Mouse (Mus musculus) limb, embryonic 13.5 days (tissue): ENCODE measurements around the gene Zfp212. TPM values are rescaled to one million over a fixed set of nuclear protein-coding genes. Genes with fewer than 3 reads are reported as not detected.
"Not testable (repeated sequence)": the region's sequence is repeated elsewhere in the genome, so short reads cannot be mapped to it uniquely, and the experiment has no call there.

Experiments
- ATAC-seq: fragments of 200-750 bp; cut with Nextera tagmentation; 2 replicates; pipeline ENCODE4 v1.8.0; 2017; ENCODE audit warnings: low read depth, moderate number of reproducible peaks, moderate TSS enrichment; ENCODE audit not compliant: low FRiP score
- H3K27ac ChIP-seq: fragments of 300-500 bp; sonication (generic); 2 replicates; pipeline ENCODE4 v1.5.1; 2015; ENCODE audit warnings: inconsistent platforms, mild to moderate bottlenecking, moderate library complexity
- H3K27me3 ChIP-seq: fragments of 300-500 bp; sonication (generic); 2 replicates; pipeline ENCODE4 v1.6.1; 2015; ENCODE audit warnings: mild to moderate bottlenecking, inconsistent platforms
- H3K36me3 ChIP-seq: fragments of 300-500 bp; sonication (generic); 2 replicates; pipeline ENCODE4 v1.6.1; 2015; ENCODE audit warnings: inconsistent platforms, mild to moderate bottlenecking, moderate library complexity
- H3K4me1 ChIP-seq: fragments of 300-500 bp; sonication (generic); 2 replicates; pipeline ENCODE4 v1.6.1; 2015; ENCODE audit warnings: inconsistent platforms
- H3K4me2 ChIP-seq: fragments of 300-500 bp; sonication (generic); replicated peaks from 2 replicates; pipeline ENCODE4 v1.6.1; 2015; ENCODE audit warnings: inconsistent platforms, mild to moderate bottlenecking, moderate library complexity
- H3K4me3 ChIP-seq: fragments of 300-500 bp; sonication (generic); 2 replicates; pipeline ENCODE4 v1.5.1; 2015; ENCODE audit warnings: moderate library complexity, mild to moderate bottlenecking, inconsistent platforms
- H3K9ac ChIP-seq: fragments of 300-500 bp; sonication (generic); 2 replicates; pipeline ENCODE4 v1.6.1; 2015; ENCODE audit warnings: mild to moderate bottlenecking, inconsistent platforms
- H3K9me3 ChIP-seq: fragments of 300-500 bp; sonication (generic); 2 replicates; pipeline ENCODE4 v1.6.1; 2016; ENCODE audit warnings: inconsistent platforms
- WGBS: fragments of 180-500 bp; shearing (Covaris S2); methylation state at CpG from one replicate; pipeline ENCODE4 v1.1.7; 2015; 5-methylcytosine and 5-hydroxymethylcytosine counted together
- polyA plus RNA-seq: library from polyadenylated mRNA; unstranded; fragments of >200 nt; fragmentation: Nextera tagmentation; extraction: Ambion mirVana; gene quantifications from 2 replicates; pipeline ENCODE4 v1.2.1, GENCODE M21; 2015

The Zfp212 gene
- polyA plus RNA-seq, 1 experiment from 2014 or later, result 23.2 TPM

DNA sequence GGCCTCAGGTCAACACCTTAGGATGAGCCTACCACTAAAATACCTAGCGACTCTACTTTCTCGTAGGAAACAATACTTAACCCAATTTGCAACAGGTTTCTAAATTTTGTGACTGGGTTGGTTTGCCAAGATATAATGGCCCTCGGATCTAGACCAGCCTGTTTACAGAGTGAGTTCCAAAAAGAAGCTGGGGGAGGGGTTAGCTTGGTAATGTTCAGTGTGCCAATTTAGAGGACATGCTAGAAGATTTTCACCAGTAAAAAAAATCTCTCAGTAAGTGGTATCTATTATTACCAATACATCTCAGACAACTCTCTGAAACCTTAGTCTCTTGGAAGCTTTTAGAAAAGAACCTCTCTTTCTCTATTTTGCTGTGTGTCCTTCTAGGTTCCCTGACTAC lies 23.4 kb downstream of the Zfp212 start:
- H3K27ac ChIP-seq, result peak overlapping the region; percentile 84
- no peaks in the 10 kb centered on the region for H3K27me3 ChIP-seq
- no peaks in the 10 kb centered on the region for H3K9me3 ChIP-seq
- no peak for ATAC-seq
- WGBS, result 76% methylated on average over 3 of the region's 3 CpGs
- peak overlapping the region; percentile 81 for H3K4me2 ChIP-seq
- peaks cover 21% of the 10 kb centered on the region for H3K36me3 ChIP-seq
- peak overlapping the region; percentile 86 for H3K9ac ChIP-seq
- H3K4me1 ChIP-seq, result peaks cover 13% of the 10 kb centered on the region
- peak overlapping the region; percentile 53 for H3K4me3 ChIP-seq

DNA sequence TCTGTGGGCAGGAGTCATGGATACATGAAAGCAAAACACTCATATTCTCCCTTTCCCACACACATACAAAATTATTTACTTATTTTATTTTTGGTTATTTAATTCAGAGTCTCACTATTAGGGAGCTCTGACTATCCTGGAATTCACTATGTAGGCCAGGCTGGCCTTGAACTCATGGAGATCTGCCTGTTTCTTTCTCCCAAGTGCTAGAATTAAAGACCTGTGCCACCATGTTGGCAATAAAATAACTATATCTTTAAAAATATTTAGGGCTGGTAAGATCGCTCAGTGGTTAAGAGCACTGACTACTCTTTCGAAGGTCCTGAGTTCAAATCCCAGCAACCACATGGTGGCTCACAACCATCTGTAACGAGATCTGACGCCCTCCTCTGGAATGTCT lies 27.1 kb downstream of the Zfp212 start:
- Histone ChIP-seq H3K9me3 (no peaks in the 10 kb centered on the region), H3K27me3 (no peaks in the 10 kb centered on the region), H3K4me1 (peaks cover 11% of the 10 kb centered on the region), H3K4me2 (no peak overlapping the region), H3K4me3 (no peak overlapping the region), H3K9ac (no peak overlapping the region), H3K36me3 (peaks cover 27% of the 10 kb centered on the region), H3K27ac (no peak overlapping the region)
- 94% methylated on average over 4 of the region's 4 CpGs for WGBS
- ATAC-seq, result no peak

DNA sequence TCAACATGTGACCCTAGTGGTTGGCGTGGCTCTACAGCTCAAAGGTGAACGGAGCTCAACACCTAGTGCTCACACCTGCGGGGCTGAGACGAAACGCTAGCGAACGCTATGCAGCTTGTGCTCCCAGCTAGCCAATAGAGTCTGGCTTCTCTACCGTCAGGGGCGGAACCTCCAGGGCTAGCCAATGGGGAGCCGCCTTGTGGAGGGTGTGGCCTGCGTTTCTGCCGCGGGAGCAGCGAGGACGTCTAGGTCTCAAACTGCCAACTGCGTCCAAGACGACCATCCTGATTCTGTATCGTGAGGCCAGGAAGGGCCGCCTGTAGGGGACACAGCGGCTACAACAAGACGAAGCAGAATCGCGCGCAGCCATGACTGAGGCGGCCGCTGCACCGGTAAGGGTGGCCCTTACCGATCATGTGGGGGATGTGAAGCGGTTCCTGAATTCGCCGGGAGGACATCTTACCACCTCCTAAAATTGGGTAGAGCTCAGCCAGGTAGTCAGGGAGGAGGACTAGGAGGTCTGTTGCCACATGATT lies 33.0 kb downstream of the Zfp212 start, which contains the start of gene Zfp956:
Gene Zfp956, plus strand, starts transcription at position 200 of the 536 bp plus-strand sequence.
- peak within 1 kb of the TSS; percentile 75 for H3K4me3 ChIP-seq
- peaks cover 32% of the 10 kb centered on the region for H3K36me3 ChIP-seq
- H3K27me3 ChIP-seq, result no peaks in the 10 kb centered on the region
- peak within 1 kb of the TSS; percentile 84 for H3K4me2 ChIP-seq
- H3K9me3 ChIP-seq, result no peaks in the 10 kb centered on the region
- under 1% methylated on average over 31 of the region's 31 CpGs for WGBS
- ATAC-seq, result peak; percentile 99
- peak within 1 kb of the TSS; percentile 81; the same call in 1 of the 2 replicates for H3K27ac ChIP-seq
- peaks cover 18% of the 10 kb centered on the region for H3K4me1 ChIP-seq
- H3K9ac ChIP-seq, result peak within 1 kb of the TSS; percentile 80

DNA sequence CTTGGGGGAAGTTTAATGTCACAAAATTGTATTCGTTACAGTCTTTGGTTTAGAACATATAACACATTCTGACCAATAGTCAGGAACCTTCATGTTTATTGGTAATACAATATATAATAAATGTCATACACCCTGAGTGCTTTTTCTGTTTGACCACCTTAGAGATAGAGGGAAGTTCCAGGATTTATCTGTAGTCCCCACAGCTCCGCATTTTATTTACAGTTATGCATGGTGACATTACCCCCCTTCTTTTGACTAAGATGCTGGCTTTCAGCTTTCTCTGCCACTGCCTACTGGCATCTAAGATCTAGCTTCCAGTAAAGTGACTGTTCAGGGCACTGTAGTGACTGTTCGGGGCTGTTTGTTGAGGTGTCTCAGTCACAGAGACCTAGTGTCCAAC lies 34.1 kb downstream of the Zfp212 start:
- no peaks in the 10 kb centered on the region for H3K27me3 ChIP-seq

DNA sequence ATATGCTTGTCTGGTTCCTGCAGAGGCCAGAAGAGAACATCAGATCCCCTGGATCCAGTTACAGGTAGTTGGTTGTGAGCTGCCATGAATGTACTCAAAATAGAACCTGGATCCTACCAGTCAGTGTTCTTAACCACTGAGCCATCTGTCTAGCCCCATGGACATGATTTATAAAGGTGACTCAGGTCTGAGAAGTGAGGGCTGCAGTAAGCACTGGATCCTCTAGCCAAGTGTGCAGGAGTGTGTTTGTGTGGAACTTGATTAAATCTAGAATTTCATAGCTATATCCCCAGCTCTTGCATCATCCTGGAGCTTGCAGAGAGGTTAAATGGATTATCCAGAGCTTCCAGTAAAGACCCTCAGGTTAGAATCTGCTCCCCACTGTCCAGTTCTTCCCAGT lies 37.5 kb downstream of the Zfp212 start:
- Histone ChIP-seq H3K9ac (no peak overlapping the region), H3K4me1 (peaks cover 15% of the 10 kb centered on the region), H3K27me3 (no peaks in the 10 kb centered on the region), H3K4me3 (no peak overlapping the region), H3K9me3 (no peaks in the 10 kb centered on the region), H3K36me3 (peaks cover 66% of the 10 kb centered on the region), H3K27ac (no peak overlapping the region), H3K4me2 (no peak overlapping the region)
- no peak for ATAC-seq

More for the DNA sequence above, 34.1 kb downstream of the Zfp212 start:
- H3K4me1 ChIP-seq, result peaks cover 18% of the 10 kb centered on the region
- H3K9me3 ChIP-seq, result no peaks in the 10 kb centered on the region
- H3K4me3 ChIP-seq, result peak overlapping the region; percentile 75; the same call in 1 of the 2 replicates
- H3K36me3 ChIP-seq, result peaks cover 43% of the 10 kb centered on the region
- no peak for ATAC-seq
- peak overlapping the region; percentile 84 for H3K4me2 ChIP-seq
- 86% methylated on average over 3 of the region's 3 CpGs for WGBS
- H3K27ac ChIP-seq, result no peak overlapping the region
- peak overlapping the region; percentile 80; the same call in 1 of the 2 replicates for H3K9ac ChIP-seq

DNA sequence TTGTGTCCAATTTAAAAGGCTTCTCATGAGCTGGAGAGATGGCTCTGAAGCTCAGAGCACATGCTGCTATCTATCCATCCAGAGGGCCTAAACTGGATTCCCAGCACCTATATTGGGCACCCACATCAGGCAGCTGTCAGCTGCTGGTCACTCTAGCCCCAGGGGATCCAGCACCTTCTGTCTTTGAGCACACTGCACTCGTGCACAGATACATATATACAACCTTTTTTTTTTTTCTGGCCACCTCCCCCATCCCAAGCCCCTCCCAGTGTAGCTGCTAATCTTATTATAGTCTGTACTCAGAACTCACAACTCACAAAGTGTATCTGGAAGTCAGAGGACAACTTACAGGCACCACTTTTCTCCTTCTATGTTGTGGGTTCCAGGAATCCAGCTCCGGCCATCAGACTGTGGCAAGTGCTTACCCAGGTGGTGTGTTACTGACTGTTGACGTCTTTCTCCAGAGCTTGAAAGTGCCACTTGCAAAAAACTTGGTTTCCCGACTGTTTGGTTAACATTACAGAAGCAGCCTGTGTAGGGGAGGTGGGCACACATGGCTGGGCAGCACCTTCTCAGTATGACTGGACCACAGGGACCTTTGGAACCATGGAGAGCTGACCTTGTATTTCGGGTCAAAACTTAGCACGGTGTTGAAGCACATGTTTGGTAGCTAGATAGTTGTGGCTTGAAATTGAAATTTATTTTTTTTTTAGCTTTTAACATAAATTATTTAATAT lies 40.6 kb downstream of the Zfp212 start:
- peaks cover 93% of the 10 kb centered on the region for H3K36me3 ChIP-seq
- no peak overlapping the region for H3K4me3 ChIP-seq
- ATAC-seq, result no peak
- no peaks in the 10 kb centered on the region for H3K27me3 ChIP-seq
- no peak overlapping the region for H3K4me2 ChIP-seq
- 84% methylated on average over 6 of the region's 6 CpGs for WGBS
- no peaks in the 10 kb centered on the region for H3K4me1 ChIP-seq
- H3K9ac ChIP-seq, result no peak overlapping the region
- H3K27ac ChIP-seq, result no peak overlapping the region
- H3K9me3 ChIP-seq, result no peaks in the 10 kb centered on the region

DNA sequence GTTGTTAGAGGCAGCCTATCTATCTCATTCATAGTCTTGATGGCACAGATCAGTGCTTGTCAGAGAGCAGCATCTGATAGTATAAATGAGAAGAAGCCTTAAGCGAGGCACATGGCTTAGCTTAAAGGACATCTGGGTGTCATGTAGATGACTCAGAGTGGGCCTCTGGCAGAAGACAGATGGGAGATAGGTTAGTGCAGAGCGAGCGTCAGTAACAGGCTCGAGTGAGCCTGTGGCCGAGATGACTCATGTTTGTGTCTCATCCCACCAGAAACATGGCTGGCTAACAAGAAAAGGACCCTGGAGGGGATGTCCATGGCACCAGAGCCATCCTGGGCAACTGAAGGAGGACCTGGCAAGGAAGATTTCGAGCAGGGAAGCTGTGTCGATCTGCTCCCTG lies 42.8 kb downstream of the Zfp212 start:
- Histone ChIP-seq H3K27me3 (no peaks in the 10 kb centered on the region), H3K9me3 (no peaks in the 10 kb centered on the region), H3K9ac (no peak overlapping the region), H3K4me1 (no peaks in the 10 kb centered on the region), H3K27ac (no peak overlapping the region), H3K4me2 (no peak overlapping the region), H3K4me3 (no peak overlapping the region), H3K36me3 (peaks cover 78% of the 10 kb centered on the region)
- ATAC-seq, result no peak
- 79% methylated on average over 7 of the region's 7 CpGs for WGBS

DNA sequence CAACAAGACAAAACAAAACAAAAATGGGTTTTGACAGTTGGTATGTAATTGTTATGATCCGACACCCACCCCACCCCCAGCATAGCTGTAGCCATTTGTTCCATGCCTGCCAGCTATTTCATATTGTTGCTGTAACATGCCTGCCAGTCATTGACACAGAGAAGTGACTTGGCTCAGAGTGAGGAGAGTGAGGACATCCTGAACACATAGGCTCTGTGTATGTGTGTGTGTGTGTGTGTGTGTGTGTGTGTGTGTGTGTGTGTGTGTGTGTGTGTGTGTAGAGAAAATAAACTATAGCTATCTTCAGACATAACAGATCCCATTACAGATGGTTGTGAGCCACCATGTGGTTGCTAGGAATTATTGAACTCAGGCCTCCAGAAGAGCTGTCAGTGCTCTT lies 47.9 kb downstream of the Zfp212 start:
- H3K9me3 ChIP-seq, ATAC-seq, H3K4me3 ChIP-seq, H3K27me3 ChIP-seq, H3K27ac ChIP-seq, H3K4me1 ChIP-seq, H3K4me2 ChIP-seq, H3K9ac ChIP-seq: not testable (repeated sequence)
- WGBS, result 76% methylated on average over 1 of the region's 1 CpGs
- peaks cover 33% of the 10 kb centered on the region for H3K36me3 ChIP-seq

DNA sequence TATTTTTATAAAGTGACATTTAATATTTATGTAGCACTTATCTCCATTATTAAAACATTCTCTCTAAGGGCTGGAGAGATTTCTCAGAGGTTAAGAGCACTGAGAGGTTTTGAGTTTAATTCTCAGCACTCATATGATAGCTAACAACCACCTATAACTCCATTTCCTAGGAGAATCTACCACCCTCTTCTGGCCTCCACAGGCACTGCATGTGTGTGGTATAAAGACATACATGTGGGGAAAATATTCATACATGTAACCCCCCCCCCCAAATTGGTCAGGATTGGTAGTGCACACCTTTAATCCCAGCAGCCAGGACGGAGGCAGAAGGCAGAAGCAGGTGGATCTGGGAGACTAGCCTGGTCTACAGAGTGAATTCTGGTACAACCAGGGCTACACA lies 54.3 kb downstream of the Zfp212 start:
- WGBS, result 81% methylated on average over 1 of the region's 1 CpGs
- Histone ChIP-seq H3K9ac (no peak overlapping the region), H3K27me3 (no peaks in the 10 kb centered on the region), H3K4me2 (no peak overlapping the region), H3K4me3 (no peak overlapping the region), H3K4me1 (no peaks in the 10 kb centered on the region), H3K9me3 (0 out of 2 replicates have a peak, but pooled peaks cover under 1% of the 10 kb centered on the region), H3K27ac (no peak overlapping the region), H3K36me3 (no peaks in the 10 kb centered on the region)
- no peak for ATAC-seq

DNA sequence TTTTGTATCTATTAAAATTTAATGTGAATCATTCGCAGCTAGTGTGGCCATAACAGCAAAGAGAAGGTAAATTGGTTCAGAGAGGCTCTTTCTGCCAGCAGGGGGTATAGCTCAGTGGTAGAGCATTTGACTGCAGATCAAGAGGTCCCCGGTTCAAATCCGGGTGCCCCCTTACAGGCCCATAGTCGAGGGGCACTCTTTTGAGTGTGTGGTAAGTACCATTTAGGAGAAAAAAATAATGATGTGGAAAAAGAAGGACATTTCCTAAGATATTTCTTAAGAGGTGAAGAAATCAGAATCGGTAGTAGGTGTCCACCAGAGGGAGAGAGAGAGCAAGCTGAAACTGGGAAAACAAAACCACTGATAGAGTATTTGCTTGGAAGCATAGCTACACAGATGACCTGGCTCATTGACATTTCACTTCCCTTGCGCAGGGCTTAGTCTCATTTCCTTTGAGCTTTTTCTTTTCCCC lies 58.7 kb downstream of the Zfp212 start:
- peaks cover 3% of the 10 kb centered on the region; the same call in 1 of the 2 replicates for H3K9me3 ChIP-seq
- no peaks in the 10 kb centered on the region for H3K4me1 ChIP-seq
- H3K36me3 ChIP-seq, result no peaks in the 10 kb centered on the region
- H3K27ac ChIP-seq, result no peak overlapping the region
- no peak overlapping the region for H3K4me2 ChIP-seq
- H3K9ac ChIP-seq, result no peak overlapping the region
- no peaks in the 10 kb centered on the region for H3K27me3 ChIP-seq
- ATAC-seq, result peak; percentile 44; the same call in 1 of the 2 replicates
- H3K4me3 ChIP-seq, result no peak overlapping the region
- 14% methylated on average over 6 of the region's 6 CpGs for WGBS
